Mouse (Mus musculus) limb, embryonic 14.5 days (tissue): Measurements from ENCODE around the gene Kif19a. TPM values are rescaled to one million over a fixed set of nuclear protein-coding genes. Genes with fewer than 3 reads are reported as not detected.

Experiments used
- ATAC-seq: fragments of 200-750 bp; cut with Nextera tagmentation; 2 replicates; pipeline ENCODE4 v1.8.0; 2017; ENCODE audit warnings: low read depth, moderate number of reproducible peaks, moderate TSS enrichment; ENCODE audit not compliant: low FRiP score
- DNase-seq: peaks from one replicate; pipeline ENCODE4 v3.0.0-alpha.2; 2015; ENCODE audit warnings: low spot score
- H3K27ac ChIP-seq: fragments of 300-500 bp; sonication (generic); replicated peaks from 2 replicates; pipeline ENCODE4 v1.5.1; 2014; ENCODE audit warnings: low read depth, mild to moderate bottlenecking, low read length, moderate library complexity, mixed read lengths
- H3K27me3 ChIP-seq: fragments of 300-500 bp; sonication (generic); 2 replicates; pipeline ENCODE4 v1.6.1; 2014; ENCODE audit warnings: low read length, mixed read lengths; ENCODE audit not compliant: control insufficient read depth, insufficient read depth
- H3K36me3 ChIP-seq: fragments of 300-500 bp; sonication (generic); 2 replicates; pipeline ENCODE4 v1.6.1; 2014; ENCODE audit warnings: mild to moderate bottlenecking, low read length, moderate library complexity, mixed read lengths; ENCODE audit not compliant: control insufficient read depth, insufficient read depth
- H3K4me1 ChIP-seq: fragments of 300-500 bp; sonication (generic); 2 replicates; pipeline ENCODE4 v1.6.1; 2014; ENCODE audit warnings: antibody characterized with exemption, low read length, mixed read lengths; ENCODE audit not compliant: control insufficient read depth, insufficient read depth
- H3K4me2 ChIP-seq: fragments of 300-500 bp; sonication (generic); replicated peaks from 2 replicates; pipeline ENCODE4 v1.6.1; 2014; ENCODE audit warnings: low read depth, mild to moderate bottlenecking, low read length, moderate library complexity; ENCODE audit not compliant: severe bottlenecking
- H3K4me3 ChIP-seq: fragments of 300-500 bp; sonication (generic); replicated peaks from 2 replicates; pipeline ENCODE4 v1.5.1; 2014; ENCODE audit warnings: low read length
- H3K9ac ChIP-seq: fragments of 300-500 bp; sonication (generic); 2 replicates; pipeline ENCODE4 v1.6.1; 2014; ENCODE audit warnings: mild to moderate bottlenecking, low read depth, low read length, moderate library complexity; ENCODE audit not compliant: severe bottlenecking
- H3K9me3 ChIP-seq: fragments of 300-500 bp; sonication (generic); 2 replicates; pipeline ENCODE4 v1.6.1; 2016; ENCODE audit warnings: low read length; ENCODE audit not compliant: control insufficient read depth
- POLR2A ChIP-seq: fragments of 200-500 bp; IDR thresholded peaks from 2 replicates; pipeline ENCODE4 v1.8.0; 2012; ENCODE audit warnings: inconsistent platforms, mild to moderate bottlenecking, moderate library complexity, borderline replicate concordance; ENCODE audit not compliant: insufficient read depth, insufficient read length; ENCODE audit errors: extremely low read depth
- WGBS: fragments of 180-500 bp; shearing (Covaris S2); extraction: QIAGEN DNeasy Blood & Tissue Kit; methylation state at CpG from one replicate; pipeline ENCODE4 v1.1.7; 2014; 5-methylcytosine and 5-hydroxymethylcytosine counted together
- polyA plus RNA-seq, 2 experiments: library from polyadenylated mRNA; depleted of rRNA in 1 of 2; stranded (reverse) in 1 of 2; unstranded in 1 of 2; fragments of >200 nt; fragmentation: Nextera tagmentation in 1 of 2; extraction: Ambion mirVana in 1 of 2; gene quantifications; 2 replicates each; pipeline versions ENCODE4 v1.2.1 to v1.2.3; 2012 to 2014

The Kif19a gene
- polyA plus RNA-seq, 2 experiments, result 0.39 to 0.93 TPM

- Histone ChIP-seq H3K36me3 (no peaks in the 10 kb centered on the region), H3K4me3 (no peak overlapping the region), H3K4me1 (no peaks in the 10 kb centered on the region), H3K9me3 (no peaks in the 10 kb centered on the region), H3K9ac (no peak overlapping the region), H3K4me2 (no peak overlapping the region), H3K27me3 (no peaks in the 10 kb centered on the region), H3K27ac (no peak overlapping the region)
- DNase-seq (no peak), ATAC-seq (no peak)
- 61% methylated on average over 6 of the region's 6 CpGs for WGBS
- no peak for TF ChIP-seq POLR2A
Measured at GRCm38 (mm10) chr11:114741451-114741850, 23.7 kb upstream of the Kif19a start.

GRCm38 (mm10) chr11:114745134-114745533 lies 20.1 kb upstream of the Kif19a start:
- no peaks in the 10 kb centered on the region for H3K9me3 ChIP-seq
- DNase-seq (peak; percentile 83), ATAC-seq (peak; percentile 80)
- H3K4me1 ChIP-seq, result no peaks in the 10 kb centered on the region
- under 1% methylated on average over 11 of the region's 12 CpGs for WGBS
- H3K36me3 ChIP-seq, result no peaks in the 10 kb centered on the region
- H3K4me3 ChIP-seq, result no peak overlapping the region
- no peak overlapping the region for H3K9ac ChIP-seq
- H3K27ac ChIP-seq, result no peak overlapping the region
- no peaks in the 10 kb centered on the region for H3K27me3 ChIP-seq
- TF ChIP-seq POLR2A, result no peak
- 0 out of 2 replicates have a peak overlapping the region, but pooled peaks have one; percentile 20 for H3K4me2 ChIP-seq

- H3K4me1 ChIP-seq, result no peaks in the 10 kb centered on the region
- 61% methylated on average over 12 of the region's 12 CpGs for WGBS
- DNase-seq, result no peak
Measured at GRCm38 (mm10) chr11:114747564-114748138, 17.5 kb upstream of the Kif19a start.

GRCm38 (mm10) chr11:114769911-114770310 lies 4.7 kb downstream of the Kif19a start:
- Histone ChIP-seq H3K27ac (no peak overlapping the region), H3K36me3 (no peaks in the 10 kb centered on the region), H3K4me3 (no peak overlapping the region), H3K9me3 (no peaks in the 10 kb centered on the region), H3K9ac (no peak overlapping the region), H3K4me2 (no peak overlapping the region), H3K27me3 (peaks cover 13% of the 10 kb centered on the region; the same call in 1 of the 2 replicates), H3K4me1 (no peaks in the 10 kb centered on the region)
- peak; percentile 19; the same call in 1 of the 2 replicates for ATAC-seq
- no peak for TF ChIP-seq POLR2A
- DNase-seq, result no peak
- WGBS, result 55% methylated on average over 6 of the region's 6 CpGs

More at GRCm38 (mm10) chr11:114747564-114748138, 17.5 kb upstream of the Kif19a start:
- no peaks in the 10 kb centered on the region for H3K9me3 ChIP-seq
- H3K36me3 ChIP-seq, result no peaks in the 10 kb centered on the region
- no peak overlapping the region for H3K9ac ChIP-seq
- no peak for TF ChIP-seq POLR2A
- no peaks in the 10 kb centered on the region for H3K27me3 ChIP-seq
- H3K4me2 ChIP-seq, result no peak overlapping the region
- no peak overlapping the region for H3K27ac ChIP-seq
- ATAC-seq, result no peak
- no peak overlapping the region for H3K4me3 ChIP-seq

GRCm38 (mm10) chr11:114771896-114772295 lies 6.7 kb downstream of the Kif19a start:
- no peak overlapping the region for H3K4me3 ChIP-seq
- no peak overlapping the region for H3K4me2 ChIP-seq
- H3K27ac ChIP-seq, result no peak overlapping the region
- H3K27me3 ChIP-seq, result no peaks in the 10 kb centered on the region
- no peaks in the 10 kb centered on the region for H3K9me3 ChIP-seq
- no peak for DNase-seq
- H3K9ac ChIP-seq, result no peak overlapping the region
- H3K4me1 ChIP-seq, result no peaks in the 10 kb centered on the region
- no peaks in the 10 kb centered on the region for H3K36me3 ChIP-seq
- TF ChIP-seq POLR2A, result no peak
- WGBS, result 63% methylated on average over 2 of the region's 2 CpGs
- ATAC-seq, result no peak
